Mouse (Mus musculus): ENCODE results near the gene Map3k5.

- no peak for TF ChIP-seq GATA1 (IDR thresholded peaks at IDR 0.05; ENCODE audit: borderline replicate concordance, low read length)
- TF ChIP-seq FLI1 (IDR thresholded peaks at IDR 0.05; ENCODE audit: low read length): no peak
Observed at GRCm38 (mm10) chr10:20073236-20073893, 139.1 kb downstream of the Map3k5 start.
